Mouse (Mus musculus): Measurements from ENCODE around the gene Prkn.

Gene Prkn

GRCm38 (mm10) chr17:12021326-12021725 is 1181.1 kb downstream of the Prkn start:
- no peak for DNase-seq

DNA sequence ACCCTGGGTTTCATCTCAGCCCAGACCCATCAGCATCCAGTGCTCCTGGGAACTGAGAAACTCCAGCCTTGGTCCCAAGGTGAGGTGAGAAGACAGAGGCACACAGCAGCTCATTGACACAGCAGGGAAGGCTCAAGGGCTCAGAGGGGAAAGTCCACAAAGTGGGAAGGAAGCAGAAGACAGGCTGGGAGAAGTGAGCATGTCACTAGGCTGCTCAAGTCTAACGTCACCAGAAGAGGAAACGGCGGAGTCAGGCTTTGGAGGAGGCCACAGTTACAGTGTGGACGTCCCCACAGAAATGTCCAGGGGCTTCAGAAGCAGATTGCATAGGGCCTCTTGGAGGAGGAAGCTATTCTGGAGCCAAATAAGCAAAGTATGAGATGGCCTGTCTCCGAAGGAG is 1189.2 kb downstream of the Prkn start:
- DNase-seq = no peak

- no peak for DNase-seq
Observed at GRCm38 (mm10) chr17:12029921-12030461, 1189.8 kb downstream of the Prkn start.

DNA sequence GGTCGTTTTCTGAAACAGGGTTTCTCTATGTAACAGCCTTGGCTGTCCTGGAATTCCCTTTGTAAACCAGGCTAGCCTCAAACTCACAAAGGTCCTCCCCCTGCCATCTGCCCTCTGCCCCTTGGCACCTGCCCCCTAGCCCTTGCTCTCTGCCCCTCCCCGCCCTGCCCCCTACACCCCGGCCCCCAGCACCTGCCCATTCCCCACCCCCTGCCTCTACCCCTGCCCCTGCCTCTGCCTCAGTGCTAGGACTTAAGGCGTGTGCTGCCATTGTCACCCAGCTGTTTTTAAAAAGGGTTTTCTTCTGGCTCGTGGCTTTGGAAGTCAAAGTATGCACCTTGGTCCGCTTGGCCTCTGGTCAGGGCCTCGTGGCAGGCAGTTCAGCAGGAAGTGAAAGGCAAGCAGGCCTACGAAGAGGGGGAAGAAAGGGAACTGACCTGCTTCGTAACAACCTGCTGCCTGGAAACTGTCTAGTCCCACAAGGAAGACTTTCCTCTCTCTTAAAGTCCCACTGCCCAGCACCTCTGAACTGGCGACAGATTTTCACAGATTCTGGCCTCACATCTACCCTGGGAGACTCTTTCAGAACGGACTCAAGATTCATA is 1190.5 kb downstream of the Prkn start:
- no peak for DNase-seq

GRCm38 (mm10) chr17:12031203-12031942 is 1191.2 kb downstream of the Prkn start:
- peak; percentile 69 for DNase-seq

- DNase-seq = no peak
Observed at GRCm38 (mm10) chr17:12032014-12032791, 1192.0 kb downstream of the Prkn start.

- DNase-seq = no peak
Observed at GRCm38 (mm10) chr17:12035386-12035785, 1195.2 kb downstream of the Prkn start.

DNA sequence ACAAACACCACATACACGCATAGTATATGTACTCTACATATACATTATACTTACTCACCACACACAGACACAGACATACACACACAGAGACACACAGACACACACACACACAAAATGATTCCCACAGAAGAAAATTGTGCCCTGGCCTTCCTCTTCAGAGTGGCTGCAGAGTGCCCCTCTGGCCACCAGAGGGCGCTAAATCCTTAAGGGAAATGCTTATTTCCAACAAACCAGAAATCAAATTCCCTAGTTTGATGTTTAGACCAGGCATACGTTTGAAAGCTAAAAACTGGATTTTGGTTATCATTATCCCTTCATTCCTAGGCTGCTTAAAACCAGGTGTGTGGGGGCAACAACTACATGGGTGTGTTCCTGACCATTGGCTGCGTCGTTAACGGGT is 1196.0 kb downstream of the Prkn start:
- DNase-seq = peak; percentile 62

DNA sequence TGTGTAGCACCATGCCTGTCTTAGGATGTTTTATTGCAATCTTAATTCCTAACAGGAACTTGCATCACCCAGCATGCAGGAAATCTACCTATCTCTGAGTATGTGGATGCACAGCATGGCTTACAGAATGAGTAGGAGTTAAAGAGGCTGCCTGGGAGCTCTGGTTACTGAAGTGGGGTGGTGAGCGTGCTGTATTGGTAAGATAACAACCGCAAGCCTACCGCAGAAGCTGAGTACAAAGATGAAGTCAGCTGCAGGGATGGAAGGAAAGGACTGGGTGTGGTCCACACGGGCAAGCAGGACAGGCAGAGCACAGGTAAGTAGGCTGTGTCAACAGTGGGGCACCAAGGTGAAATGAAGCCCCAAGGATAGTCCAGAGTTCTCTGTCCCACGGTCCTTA is 1196.9 kb downstream of the Prkn start:
- DNase-seq = no peak

DNA sequence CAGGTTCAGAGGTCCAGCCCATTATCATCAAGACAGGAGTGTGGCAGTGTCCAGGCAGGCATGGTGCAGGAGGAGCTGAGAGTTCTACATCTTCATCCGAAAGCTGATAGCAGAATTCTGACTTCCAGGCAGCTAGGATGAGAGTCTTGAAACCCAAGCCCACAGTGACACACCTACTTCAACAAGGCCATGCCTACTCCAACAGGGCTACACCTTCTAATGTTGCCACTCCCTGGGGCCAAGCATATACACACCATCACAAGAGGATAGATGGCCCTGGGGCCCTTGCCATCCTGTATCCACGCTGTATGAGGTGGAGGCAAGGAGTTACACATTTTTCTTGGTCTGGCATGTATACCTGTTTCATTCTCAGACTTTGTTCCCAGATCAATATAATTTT is 1197.4 kb downstream of the Prkn start:
- no peak for DNase-seq

DNA sequence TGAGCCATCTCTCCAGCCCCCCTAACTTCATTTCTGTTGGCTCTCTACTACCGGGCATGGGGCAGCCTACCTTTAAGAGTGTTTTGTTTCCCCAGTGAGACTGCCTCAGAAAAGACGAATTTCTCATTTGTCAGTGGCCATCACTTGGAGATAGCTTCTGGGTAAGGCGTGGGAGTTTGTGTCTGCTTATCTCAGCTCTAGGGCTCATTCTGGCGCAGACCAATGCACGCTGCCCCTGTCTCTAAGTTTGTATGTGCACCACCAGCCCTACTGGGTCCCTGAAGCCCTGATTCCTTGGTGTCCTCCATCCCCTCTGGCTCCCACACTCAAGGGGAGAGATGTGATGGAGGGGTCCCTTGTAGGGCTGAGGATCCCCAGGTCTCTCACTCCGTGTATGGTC is 1198.3 kb downstream of the Prkn start:
- no peak for DNase-seq

- DNase-seq = peak; percentile 77
Observed at GRCm38 (mm10) chr17:12039188-12039587, 1199.0 kb downstream of the Prkn start.

DNA sequence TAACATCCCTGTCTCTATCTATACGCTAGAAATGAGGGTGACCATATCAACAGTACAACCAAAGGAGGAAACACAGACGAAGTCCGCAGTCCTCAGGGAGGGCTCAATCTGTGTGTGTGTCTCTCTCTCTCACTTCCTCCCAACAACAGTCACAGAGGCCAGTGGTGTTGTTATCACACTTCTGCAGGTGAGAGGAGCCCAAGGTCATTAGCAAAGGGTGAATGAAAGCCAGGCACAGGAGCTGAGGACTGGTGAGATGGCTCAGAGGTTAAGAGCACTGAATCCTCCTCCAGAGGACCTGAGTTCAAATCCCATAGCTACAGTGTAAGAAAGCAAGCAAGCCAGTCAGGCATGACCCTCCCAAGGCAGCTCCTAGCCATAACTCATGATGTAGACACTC is 1199.7 kb downstream of the Prkn start:
- no peak for DNase-seq

DNA sequence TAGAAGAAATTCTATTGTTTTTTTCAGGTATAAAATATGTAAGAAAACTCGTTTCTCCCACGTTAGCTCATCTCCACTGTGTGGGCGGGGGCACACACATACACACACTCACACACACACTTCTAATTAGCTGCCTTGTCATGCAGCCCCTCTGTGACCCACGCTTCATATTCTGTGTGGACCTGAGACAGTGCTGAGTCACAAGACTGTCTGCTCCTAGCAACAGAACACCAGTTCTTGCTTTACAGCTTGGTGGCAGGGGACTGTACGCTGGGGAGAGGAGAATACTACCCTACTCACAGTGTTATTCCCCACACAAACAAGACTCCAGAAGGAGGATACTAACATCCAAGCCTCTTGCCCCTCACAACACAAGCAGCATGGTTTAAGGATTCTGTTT is 1200.4 kb downstream of the Prkn start:
- DNase-seq = no peak

DNA sequence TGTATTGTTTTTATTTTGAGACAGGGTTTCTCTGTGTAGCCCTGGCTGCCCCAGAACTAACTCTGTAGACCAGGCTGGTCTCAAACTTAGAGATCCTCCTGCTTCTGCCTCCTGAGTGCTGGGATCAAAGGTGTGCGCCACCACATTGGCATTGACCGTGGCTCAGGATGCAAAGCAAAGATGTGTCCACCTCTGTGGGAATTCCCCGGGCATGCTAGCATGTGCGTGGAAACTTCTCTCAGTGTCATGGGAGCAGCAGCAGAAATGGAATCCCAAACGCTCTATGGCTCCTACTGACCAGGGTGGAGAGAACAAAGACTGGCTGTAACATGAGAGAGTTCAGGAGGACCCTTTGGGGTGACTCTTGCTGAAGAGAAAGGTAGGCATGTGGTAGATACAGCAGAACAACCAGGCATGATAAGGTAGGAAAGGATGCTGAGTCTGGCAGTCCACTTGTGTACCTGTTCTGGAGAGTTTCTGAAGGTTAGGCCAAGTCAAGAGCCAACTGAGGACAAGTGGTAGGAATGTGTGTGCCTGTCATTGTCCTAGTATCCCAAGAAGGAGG is 1201.0 kb downstream of the Prkn start:
- no peak for DNase-seq

DNA sequence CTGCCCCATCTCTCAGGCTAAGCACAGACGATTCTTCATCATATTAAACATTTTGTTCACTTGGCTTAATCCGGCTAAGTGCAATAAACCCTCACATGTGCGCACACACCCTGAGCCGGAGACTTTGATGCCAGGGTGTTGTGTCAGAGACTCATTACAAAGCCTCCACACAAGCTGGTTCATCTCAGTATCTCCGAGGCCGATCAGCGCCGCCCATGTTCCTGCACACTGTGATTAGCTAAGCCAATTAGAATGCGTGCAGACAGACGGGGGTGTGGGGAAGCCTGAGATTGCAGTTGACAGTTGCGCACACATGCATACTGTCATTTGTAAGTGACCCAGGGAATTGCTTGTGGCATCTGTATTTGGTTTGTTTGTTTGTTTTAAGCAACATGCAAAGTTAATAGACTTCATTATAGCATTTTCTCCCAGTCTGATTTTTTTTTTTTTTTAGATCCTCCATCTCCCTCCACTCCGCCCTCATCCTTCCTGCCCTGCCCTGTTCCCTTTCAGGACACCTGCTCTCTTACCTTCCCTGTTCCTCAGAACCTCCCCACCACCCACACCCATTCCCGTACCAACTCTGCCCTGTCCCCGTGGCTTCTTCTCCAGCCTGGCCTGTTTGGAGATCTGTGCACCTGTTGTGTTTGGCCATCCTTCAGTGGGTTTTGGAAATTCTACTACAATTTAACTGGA is 1202.5 kb downstream of the Prkn start:
- no peak for DNase-seq

- no peak for DNase-seq
Observed at GRCm38 (mm10) chr17:12044222-12044621, 1204.0 kb downstream of the Prkn start.

- no peak for DNase-seq
Observed at GRCm38 (mm10) chr17:12045861-12046273, 1205.7 kb downstream of the Prkn start.

DNA sequence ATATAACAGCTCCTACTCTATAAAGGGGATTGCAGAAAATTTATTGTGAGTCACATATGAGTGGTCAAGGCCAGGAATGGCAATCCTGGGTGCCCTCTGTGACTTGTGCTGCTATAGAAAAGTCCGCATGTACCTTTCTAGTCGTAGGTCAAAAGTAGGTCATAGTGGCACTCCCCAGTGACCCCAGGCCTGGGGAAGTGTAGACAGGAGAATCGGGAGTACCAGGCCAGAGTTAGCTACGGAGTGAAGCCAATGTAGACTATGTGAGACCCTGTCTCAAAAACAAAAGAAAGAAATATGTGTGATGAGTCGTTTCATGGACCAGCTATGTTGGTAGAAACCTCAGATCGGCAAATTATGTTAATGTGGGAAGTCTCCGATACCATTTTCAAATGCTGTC is 1206.8 kb downstream of the Prkn start:
- DNase-seq = no peak

GRCm38 (mm10) chr17:12047523-12047922 is 1207.3 kb downstream of the Prkn start:
- no peak for DNase-seq

GRCm38 (mm10) chr17:12048695-12049490 is 1208.7 kb downstream of the Prkn start:
- DNase-seq = no peak

GRCm38 (mm10) chr17:12050261-12050660 is 1210.1 kb downstream of the Prkn start:
- DNase-seq = no peak

All from thymus, postnatal 14 days (tissue).